Mouse (Mus musculus) spleen, adult 12 weeks (tissue): ENCODE measurements around the gene Rsu1.

Experiments
- DNase-seq: peaks from one replicate; pipeline ENCODE4 v3.0.0; 2022; ENCODE audit warnings: low spot score

Gene Rsu1

DNA sequence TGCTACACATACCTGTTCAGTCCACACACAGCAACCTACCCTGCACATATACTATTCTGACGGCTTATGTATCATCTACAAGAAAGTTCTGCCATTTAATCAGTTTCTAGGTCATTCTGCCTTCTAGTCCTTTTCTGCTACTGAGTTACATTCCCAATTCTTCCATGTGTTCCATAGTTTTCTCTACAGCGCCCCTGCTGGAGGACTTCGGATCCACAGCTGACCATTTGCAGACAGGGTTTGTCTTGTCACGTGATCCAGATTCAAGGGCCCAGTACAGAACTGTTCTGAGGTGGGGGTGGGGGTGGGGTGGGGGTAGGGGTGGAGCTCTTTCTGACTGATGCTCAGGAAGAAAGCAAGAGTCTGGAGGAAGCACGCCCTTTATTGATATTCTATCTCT is 102.5 kb downstream of the Rsu1 start:
- no peak for DNase-seq

DNA sequence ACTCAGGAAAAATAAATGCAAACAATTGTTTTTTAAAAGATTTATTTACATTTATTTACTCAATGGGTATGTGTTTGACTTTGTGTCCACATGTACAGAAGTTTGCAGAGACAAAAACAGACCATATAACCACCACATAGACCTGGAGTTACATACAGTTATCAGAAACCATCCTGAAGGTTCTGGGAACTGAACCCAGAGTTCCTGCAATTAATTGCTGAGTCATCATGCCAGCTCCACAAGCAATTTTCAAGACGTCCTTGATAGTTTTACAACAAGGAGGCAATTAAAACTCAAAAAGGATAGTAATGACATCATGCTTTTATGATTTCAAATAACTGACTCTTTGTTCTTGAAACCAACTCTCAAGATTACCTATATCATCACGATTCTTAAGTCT is 109.5 kb downstream of the Rsu1 start:
- no peak for DNase-seq

DNA sequence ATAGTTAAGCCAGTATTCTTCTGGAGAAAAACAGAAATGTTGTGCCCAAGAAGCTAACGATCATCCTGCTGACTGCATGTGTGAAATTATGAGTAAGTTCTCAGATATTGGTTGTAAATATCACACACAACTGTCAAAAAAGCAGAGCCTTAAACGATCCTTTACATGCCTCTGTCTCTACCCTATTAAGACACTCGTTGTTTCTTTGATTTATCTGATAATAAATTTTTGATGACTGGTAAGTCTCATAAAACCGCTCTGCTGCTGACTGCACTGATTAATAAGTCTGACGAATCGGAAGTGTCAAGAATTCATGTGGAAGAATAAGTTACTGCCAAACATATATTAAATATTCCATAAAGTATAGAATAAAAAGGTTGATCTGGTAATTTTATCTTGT is 126.0 kb downstream of the Rsu1 start:
- no peak for DNase-seq

DNA sequence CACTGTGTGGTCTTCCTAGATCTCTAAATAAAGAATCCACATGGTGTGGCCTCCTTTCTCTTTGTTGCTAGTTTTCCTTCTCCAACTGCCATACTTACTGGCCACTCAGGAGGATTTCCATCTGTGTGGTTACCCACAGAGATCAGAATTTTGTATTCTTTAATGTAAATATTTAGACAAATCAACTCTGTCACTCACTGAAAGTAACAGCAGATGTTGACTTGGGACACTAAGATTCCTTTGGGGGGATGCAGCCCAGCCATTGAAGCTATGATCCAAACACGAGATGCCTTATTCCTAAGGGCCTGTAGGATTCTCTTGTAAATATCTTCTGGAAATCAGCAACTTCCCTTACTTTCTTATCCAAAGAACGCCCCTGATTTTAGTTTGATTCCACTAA is 136.3 kb downstream of the Rsu1 start:
- DNase-seq = no peak

DNA sequence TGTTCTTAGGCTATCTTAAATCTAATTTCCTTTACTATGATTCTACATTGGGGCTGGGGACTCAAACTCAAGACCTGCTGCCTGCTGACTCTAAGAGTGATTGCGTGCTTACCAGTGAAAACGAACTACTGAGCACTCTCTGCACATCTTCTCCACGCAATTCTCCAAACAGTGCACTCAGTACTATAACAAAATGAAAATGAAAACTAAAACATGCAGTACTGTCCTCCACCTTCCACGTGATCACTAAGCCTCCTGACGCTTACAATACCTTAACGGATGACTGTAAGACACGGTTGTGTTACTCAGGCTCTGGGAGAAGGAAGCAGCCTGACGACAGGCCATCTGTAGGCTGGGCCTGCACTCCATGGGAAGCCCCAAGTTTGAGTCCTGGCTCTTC is 138.4 kb downstream of the Rsu1 start:
- no peak for DNase-seq

DNA sequence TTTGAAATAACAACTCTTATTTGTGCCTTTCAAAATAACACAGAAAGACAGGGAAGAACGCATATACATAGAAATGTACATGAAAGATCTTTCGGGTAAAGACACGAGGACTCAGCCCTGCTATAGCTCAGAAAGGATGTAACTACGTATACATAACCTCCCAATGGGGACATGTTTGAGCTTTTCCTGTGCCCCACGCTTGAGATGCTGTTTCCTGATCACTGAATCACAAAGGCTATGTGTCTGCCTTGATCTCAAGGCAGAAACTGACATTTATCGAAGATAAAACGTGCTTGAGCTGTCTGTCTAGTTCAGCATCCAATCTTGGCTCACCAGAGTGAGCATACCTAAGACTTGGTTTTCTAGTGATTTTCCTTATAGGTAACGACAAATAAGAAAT is 138.8 kb downstream of the Rsu1 start:
- DNase-seq = no peak

DNA sequence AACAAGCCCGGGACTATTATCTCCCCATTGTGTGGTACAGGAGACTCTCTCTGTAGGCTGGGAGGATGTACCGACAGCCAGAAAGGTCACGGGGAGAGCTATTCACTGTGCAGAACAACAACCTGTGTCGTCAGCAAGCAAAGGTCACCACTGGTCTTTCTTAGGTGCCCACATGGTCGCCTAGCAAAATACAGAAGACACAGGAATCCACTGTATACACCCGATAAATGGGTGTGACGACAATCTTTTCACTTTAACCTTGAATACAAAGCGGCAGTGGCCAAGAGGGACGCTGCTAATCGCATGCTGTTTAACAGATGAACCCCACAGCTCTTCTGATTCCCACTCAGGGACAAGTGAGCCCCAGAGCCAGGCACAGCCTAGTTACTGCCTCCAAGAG is 141.4 kb downstream of the Rsu1 start:
- DNase-seq = no peak

DNA sequence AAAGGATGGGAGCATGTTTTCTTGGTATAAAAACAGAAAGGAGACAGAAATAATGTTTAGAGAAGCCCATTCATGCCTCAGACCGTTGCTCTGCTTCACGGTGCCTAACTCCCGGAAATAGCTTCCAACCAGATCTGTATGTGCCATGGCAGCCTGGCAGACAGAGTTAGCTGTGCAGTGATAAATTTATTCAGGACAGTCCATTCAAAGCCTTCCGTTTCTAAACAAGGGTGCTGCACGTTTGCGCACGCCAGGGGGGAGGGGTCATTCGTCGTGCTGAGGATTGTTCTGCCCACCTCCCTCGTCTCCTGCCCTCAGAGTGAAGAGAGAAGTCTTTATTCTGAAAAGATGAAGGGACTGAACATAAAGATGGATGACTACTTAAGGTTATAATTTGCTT is 141.9 kb downstream of the Rsu1 start:
- no peak for DNase-seq

DNA sequence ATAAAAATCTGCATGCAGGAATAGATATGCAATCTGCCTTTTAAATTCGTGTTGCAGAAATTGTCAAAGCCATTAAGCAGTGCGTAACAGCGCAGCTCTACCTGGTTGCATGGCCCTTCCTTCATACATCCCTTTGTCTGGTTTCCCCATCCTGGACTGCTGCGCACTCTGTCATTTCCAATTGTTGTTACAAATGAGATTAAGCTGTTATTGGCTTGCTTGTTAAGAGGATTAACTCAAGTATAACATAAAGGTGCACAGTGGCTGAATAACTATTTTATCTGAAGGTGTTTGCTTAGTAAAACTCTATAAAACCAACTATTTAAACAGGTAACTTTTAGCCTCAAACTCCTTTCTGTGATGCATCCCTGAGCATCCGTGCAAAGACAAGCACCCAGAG is 150.8 kb downstream of the Rsu1 start:
- no peak for DNase-seq

DNA sequence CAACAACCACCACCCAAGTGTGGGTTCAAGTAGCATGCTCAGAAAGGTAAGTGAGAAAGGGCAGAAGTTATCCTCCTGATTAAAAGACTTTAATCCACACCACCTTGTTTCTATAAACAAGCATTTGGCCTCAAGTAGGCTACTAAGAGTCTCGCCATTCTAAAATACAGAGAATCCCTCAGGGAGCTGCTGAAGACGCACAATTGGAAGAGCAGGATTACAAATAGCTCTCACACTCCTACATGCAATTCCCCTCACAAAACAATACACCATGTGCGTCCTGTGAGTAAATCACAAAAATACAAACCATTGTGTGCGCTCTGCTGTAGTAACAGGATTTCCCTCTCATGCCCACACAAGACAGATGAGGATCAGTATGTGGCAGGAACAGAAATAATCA is 153.3 kb downstream of the Rsu1 start:
- no peak for DNase-seq

DNA sequence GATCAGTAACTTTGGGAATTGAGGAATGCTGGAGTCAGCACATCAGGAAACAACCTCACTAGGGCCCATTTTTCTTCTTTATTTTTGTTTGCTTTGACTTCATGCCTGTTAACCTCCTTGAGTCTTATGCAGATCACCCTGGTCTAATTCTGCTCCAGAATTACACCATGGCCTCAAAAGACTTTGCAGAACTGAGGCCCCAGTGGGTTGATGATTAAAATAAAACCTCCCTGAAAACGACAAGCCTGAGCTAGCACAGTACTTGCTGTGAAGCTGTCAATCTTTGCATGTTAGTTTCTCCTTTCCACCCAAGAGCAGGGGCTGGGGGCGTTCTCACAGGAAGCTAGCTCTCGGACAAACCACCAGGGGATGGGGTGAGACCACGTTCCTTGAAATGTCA is 164.7 kb downstream of the Rsu1 start:
- DNase-seq = no peak

DNA sequence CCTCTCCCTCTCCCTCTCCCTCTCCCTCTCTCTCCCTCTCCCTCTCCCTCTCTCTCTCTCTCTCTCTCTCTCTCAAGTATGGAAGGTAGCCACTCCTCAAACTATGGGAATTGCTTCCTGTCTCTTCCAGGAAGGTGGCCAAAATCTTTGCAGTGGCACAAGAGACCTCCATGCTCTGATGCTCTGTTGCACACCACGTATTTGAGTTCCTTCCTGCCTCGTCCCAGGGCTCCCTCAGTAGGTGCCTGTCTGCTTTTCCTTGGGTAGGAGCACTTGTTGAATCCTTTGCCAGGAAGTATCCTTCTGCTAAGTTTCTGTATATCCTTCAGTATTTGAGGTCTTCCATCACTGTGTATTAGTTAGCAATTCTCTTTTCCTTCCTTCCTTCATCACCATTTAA is 166.8 kb downstream of the Rsu1 start:
- DNase-seq = no peak

DNA sequence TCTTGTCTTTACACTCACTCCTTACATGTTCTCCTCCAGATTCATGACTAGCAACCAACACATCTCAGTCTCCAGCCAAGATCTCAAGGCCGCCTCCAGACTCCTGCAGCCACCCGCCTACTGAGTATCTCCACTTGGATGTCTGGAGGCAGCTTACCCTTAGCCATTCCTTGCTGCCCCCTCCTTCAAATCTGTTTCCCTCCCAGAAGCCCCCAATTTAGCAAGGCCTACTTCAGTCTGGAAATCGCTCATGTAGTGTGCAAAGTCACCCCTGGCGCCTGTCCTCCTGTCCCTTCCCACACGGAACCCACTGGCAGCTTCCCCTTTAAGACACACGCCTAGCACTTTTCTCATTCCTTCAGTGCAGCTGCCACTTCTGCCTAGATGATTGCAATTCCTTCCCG is 167.4 kb downstream of the Rsu1 start:
- DNase-seq = no peak

DNA sequence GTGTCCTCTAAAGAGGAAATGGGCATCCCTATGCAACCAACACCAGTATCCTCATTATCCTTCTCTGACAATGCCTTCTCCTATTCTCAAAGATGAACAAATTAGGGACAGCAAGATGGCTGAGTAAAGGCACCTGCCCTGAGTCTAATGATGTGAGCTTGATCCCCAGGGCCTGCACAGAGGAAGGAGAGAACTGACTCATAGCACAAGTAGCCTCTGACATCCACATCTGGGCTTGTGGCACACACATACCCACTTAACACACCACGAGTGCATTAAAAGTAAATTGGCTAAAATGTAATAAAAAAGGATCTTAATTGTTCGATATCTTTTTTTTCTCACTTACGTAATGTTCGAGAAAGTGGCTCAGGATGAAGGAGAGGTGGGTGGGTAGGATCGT is 177.2 kb downstream of the Rsu1 start:
- no peak for DNase-seq

DNA sequence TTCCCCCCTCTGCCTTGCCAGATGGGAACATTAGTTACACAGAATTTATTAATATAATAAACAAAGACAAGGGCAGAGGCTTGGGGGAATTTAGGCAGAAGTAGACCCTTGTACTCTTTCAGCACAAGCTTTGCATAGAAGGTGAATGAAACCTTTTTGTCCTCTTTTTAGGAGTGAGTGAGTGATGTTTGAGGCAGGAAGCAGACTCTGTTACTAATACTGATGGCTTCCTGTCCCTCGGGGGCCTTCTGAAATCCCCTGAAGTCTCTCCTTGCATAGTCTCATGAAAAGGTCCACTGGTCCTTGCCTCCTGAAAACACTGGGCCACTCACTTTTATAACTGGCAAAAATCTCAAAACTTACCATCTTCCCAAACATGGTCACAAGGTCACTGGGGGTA is 177.6 kb downstream of the Rsu1 start:
- DNase-seq = no peak

DNA sequence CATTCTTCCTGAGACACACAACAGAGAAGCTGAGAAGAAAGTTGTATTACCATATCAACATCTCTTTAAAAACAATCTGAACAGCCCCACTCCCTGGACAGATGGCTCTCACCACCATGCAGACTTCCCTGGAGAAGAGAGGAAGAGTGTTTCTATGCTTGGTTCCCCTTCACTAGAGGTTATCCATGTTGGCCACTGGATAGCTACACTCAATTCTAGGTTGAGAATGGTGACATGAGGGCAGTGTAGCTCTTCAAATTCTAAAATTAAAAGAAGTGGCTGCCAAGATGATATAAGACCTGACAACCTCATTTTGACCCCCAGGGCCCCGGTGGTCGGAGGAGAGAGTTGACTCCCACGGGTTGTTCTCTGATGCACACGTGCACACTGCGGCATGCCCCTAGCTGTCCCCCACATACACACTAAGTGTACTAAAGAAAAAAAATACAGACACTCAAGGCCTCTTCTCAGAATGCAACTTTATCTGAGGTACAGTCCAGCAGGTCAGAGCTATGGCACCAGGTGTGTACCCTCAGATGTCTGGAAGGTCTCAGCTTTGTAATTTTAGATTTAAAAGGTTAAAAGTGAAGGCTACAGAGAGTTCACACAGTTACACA is 179.7 kb downstream of the Rsu1 start:
- no peak for DNase-seq

DNA sequence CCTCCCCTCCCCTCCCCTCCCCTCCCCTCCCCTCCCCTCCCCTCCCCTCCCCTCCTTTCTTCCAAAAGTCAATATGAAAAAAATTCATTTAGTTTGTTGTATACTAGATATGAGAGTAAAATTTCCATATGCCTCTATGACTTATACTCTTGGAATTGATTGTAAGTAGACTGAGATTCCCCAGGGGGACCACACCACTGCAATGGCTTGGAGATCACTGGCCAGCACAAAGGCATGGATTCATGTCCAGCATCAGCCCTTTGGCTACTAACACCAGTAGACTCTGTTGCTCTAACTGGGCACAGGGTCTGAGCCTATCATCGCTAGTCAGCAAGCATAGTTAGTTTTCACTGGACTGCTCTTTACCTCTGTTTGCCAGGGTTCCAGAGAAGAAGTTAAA is 180.4 kb downstream of the Rsu1 start:
- DNase-seq = no peak

DNA sequence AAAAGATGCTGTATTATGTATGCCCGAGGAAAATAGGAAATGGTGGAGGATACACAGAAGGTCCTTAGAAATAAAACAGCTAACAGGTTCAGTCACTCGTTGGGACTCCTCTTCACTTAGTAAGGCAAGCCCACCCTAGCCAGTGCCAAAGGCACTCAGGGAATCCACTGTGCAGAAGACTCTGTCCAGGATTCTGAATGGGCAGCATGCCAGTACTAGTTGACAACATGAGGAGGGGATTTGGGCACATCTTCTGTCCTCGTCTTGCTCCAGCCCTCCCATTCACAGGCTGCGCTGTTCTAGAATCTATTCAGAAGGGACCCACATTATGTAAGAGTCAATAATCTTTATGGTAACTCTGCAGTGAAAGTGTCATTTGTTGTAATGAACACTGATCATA is 181.4 kb downstream of the Rsu1 start:
- DNase-seq = no peak

DNA sequence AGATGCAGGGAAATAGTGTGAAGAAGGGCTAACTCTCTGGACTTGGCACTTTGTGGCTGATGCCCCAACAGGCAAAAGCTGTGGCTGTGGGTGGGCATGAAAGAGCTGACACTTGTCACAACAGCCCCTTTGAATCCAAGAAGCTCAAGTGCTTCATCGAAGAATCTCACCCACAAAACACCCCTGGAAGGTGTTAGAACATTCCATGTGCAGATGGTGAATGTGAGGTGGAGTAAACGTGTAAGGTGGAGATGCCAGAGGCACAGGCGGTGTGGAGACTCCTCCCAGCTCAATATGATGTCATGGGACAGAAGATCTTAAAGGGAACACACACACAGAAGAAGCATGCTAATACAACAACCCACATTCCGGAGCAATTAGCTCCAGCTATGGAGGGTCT is 182.9 kb downstream of the Rsu1 start:
- no peak for DNase-seq

DNA sequence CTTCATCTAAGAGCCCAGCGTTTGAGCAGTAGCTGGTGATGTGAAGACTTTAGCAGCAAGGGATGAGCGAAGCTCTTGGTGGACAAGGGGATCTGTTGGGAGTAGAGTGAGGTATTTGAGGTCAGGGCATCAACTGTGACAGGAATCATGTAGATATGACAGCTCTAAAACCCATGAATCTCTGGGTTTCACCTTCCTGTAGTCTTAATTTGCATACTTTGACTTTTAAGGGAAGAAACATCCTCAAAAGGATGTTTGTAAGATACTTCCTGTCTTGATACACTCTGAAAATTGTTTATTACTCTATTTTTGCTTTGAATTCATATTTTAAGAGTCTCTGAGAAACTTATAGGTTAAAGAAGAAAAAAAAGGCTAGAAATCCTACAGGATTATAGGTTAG is 183.4 kb downstream of the Rsu1 start:
- DNase-seq = no peak

DNA sequence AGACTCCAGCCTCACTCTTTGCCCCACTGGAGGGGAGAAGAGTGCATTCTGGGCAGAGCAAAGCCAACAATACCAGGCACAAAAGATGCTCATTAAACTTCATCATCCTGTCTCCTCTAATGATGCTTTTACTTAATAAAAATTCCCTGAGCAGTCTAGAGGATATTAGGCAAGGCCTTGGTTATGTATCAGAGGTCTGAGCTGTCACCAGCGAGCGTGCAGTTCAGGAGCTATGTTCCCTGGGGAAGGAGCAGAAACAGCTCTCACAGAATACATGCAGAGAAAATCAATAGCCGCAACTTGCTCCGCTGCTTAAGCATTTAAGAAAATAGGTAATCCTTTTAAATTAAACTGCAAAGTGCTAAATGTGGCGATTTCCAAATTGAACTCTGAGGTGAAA is 187.0 kb downstream of the Rsu1 start:
- DNase-seq = no peak

DNA sequence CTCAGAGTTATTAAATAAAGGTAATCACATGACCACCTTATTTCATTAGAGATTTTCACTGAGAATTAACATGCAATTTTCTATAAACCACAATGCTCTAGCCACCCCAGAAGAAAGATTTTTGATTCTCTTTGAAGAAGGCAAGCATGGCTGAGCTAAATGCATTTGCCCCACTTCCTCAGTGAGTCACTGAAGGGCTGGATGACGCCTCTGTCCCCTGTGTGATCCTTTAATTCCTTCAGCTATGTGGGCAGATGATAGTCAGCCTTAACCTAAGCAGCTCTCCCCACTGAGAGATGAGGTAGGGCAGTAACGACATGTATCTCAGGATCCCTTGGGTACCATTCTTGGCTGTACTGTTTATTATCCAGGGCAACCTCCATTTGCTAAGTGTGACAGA is 190.7 kb downstream of the Rsu1 start:
- DNase-seq = no peak

DNA sequence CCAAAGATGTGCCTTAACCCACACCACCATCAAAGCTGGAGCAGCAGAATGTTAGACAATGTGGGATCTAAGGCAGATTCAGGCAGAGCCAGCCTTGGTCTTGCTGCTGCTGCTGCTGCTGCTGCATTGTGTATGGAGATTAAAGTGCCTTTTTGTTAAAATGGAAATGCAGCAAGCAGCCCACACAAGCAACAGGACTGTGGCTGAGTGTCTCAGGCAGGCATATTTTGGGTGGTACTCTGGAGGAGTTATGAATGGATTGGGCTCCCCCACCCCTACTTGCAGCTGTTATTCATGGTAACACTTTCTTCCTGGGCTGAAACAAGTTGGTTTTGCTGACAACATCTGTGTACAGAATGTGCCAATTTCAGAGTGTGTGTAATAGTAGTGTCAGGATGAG is 199.0 kb downstream of the Rsu1 start:
- no peak for DNase-seq

DNA sequence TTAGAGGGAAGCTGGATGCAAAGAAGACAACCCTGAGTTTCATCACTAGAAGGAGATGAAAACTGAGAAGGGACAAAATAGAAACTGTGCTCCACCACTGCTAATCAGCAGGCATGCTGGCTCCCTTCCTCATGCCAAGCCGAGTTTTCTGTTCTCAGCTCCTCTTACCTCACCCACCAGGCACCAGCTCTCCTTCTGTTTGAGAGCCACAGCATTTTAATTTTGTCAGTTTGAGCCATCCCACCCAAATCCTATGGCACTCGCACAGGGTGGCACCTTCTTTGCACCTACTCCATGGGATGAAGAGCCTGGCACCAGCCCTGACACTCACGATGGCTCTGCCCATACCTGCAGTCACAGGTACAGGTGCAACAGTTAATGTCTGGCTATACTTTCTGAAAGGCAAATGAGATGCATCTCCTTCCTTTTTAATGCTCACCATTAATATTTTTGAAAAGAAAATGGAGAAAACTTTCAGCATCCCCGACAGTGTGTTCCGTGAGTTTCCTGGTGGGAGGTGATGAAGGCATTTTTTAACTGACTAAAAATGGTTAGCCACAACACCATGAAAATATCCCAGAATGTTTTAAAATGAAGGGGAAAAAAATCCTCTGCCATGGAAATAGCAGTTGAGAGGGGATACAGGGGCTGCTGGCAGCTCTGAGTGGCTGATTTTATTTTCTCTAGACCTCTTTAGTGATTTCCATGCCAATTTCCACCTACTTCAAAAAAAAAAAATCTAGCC is 210.6 kb downstream of the Rsu1 start:
- DNase-seq = no peak
